Mouse (Mus musculus): ENCODE measurements around the gene Slc34a2.

Gene Slc34a2

DNA sequence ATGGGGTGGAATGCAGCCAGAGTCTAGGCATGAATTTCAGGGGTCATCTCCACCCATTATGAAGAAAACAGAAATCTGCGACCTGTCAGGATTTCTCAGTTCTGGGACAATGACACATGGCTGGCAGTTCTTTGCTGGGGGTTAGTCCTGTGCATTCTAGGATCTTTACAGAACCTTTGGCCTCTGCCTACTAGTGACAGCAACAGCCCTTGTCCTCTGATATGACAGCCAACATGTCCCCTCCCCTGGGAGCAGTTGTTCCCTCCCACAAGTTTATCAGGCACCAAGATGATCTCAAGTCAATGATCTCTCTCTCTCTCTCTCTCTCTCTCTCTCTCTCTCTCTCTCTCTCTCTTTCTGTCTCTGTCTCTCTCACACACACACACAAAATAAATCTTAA, 6.5 kb upstream of the Slc34a2 start:
- no peak for DNase-seq

DNA sequence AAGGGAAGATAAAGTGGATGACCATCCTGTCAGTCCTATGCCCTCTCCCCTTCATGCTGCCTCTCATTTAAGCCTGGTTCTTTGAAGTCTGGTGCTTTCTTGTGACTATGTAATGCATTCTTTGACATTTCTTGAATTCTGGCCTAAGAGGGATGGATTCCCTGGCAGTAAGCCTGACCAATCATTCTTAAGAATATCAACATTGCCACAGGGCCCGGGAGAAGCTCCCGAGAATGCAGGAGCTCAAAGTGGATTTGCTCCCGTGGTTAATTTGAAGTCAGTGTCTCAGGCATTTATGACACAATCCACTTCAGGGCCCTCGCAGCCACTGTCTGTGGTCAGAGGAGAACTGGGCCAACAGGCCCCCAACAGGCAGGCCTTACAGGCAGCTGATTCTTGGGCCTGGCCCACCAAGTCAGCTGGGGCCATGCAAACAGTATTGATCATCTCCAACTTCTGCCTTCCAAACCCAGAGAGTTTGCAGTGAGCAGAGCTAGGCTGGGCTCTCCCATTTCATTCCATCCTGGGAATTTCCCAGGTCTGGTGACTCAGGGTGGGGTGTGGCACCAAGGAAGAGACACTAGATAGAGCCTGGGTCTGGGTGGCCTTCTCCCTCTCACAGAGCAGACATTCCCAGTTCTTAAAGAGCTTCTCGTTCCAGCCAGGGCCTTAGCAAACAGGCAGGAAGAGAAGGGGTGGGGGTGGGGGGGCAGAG, 4.3 kb downstream of the Slc34a2 start:
- DNase-seq = no peak

DNA sequence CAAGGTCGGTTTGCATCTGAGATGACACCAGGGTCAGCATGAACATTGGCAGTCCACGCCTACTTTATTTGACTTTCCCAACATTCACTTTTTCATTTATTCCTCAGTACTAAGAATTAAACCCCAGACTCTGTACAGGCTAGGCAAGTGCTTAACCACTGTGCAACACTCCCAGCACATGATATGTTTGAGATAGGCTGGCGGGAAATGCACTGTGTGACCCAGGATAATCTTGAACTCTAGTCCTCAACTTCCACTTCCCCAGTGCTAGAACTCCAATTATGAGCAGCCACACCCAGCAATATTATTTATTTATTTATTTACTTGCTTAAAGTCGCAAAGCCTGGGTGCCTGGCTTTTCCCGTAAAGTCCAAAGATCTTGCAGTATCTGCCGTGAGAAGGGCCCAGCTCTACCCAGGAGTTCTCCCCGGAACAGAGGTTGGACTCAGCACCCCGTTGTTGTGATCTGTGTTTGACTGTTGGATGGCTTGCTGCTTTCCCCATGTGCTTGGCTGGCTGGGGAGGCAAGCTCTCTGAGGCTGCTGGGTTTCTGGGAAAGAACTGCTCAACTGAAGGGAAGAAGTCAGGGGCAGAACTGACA, 5.0 kb downstream of the Slc34a2 start:
- no peak for DNase-seq

GRCm38 (mm10) chr5:53043716-53044115, 5.8 kb downstream of the Slc34a2 start:
- peak in 1 of 2 experiments; percentile 29 for DNase-seq

- peak; percentile 26 to 41 for DNase-seq
Measured at GRCm38 (mm10) chr5:53047951-53048350, 10.1 kb downstream of the Slc34a2 start.

- no peak for DNase-seq
Measured at GRCm38 (mm10) chr5:53048599-53048998, 10.7 kb downstream of the Slc34a2 start.

DNA sequence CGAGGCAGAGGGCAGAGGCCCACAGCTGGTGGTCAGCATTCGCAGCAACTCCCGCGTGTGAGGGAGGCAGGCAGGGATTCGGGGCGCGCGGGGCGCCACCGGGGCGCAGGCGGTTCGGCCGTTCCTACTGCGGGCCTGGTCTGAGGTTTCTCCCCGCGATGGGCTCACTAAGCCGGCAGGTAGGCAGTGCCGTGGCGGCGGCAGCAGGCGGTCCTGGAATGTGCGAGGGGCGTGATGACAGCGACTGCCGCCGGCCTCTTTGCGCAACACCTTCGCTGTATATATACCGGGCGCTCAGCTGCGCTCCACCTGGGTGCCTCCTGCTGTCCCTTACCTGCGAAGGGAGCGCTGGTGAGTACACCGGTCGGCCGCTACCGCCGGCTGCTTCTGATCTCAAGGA, 11.2 kb downstream of the Slc34a2 start:
- DNase-seq = peak; percentile 18 to 33

- no peak for DNase-seq
Measured at GRCm38 (mm10) chr5:53050963-53051362, 13.1 kb downstream of the Slc34a2 start.

GRCm38 (mm10) chr5:53053246-53053645, 15.4 kb downstream of the Slc34a2 start:
- no peak for DNase-seq

DNA sequence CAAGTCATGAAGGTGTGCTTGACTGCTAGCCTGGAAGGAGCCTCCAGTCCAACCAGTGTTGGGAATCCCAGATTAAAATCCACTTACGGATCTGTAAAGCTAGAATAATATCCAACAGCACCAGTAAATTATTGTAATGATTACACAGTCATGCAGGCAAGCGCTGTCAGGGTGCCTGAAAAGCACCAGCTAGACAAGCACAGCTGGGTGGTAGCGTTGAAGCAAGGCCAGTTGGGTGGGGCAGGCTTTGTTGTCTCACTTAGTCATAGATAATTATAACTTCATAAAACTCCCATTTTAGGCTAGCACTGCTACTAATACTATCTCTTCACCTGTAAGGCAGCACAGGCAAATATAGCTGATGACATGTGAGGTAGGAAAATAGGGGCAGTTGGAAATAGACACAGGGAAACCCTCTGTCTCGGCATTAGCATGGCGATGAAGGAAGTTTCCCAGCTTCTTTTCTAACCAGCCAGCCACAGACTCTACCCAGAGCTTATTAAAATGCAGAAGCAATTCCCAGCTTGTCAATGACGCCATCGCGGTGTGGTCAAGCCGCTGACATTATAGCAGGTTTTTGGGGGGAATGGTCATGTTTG, 23.8 kb downstream of the Slc34a2 start:
- no peak for DNase-seq

DNA sequence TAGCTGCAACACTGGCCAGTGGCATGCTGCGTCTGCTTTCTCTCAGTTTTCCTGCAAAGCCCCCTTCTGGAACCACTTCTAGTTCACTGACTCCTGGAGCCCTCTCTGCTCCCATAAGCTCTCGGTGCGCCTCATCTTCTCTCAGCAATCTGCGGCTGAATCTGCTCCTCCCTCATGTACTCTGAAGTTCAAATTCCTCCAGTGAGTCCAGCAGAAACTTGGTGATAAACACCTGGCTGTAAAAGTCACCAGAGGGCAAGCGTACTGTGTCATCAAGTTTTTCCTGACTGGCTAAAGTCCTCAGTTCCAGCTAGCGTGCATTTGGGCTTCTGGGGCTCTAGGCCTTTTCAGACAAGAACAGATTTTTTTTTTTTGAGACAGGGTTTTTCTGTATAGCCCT, 36.7 kb downstream of the Slc34a2 start:
- DNase-seq = peak; percentile 43 to 74

GRCm38 (mm10) chr5:53078453-53078852, 40.6 kb downstream of the Slc34a2 start:
- peak; percentile 84 to 87 for DNase-seq

DNA sequence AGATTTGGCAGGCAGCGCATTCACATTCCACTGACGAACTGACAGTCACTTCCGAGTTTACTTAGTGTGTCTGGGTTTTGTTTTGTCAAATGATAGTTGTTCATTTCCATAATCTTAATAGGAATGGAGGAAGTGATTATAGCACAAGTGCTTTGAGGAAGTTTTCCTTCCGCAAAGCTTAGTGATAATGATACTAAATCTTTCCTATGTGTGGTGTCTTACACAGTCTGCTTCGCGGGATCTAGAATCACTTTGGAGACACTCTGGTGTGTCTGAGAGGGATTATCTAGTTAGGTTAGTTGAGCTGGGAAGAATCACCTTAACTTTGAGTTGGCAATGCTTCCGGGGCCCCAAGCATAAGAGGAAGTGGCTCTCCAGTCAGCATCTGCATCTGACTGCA, 49.6 kb downstream of the Slc34a2 start:
- no peak for DNase-seq

GRCm38 (mm10) chr5:53091331-53091730, 53.5 kb downstream of the Slc34a2 start:
- no peak for DNase-seq

DNA sequence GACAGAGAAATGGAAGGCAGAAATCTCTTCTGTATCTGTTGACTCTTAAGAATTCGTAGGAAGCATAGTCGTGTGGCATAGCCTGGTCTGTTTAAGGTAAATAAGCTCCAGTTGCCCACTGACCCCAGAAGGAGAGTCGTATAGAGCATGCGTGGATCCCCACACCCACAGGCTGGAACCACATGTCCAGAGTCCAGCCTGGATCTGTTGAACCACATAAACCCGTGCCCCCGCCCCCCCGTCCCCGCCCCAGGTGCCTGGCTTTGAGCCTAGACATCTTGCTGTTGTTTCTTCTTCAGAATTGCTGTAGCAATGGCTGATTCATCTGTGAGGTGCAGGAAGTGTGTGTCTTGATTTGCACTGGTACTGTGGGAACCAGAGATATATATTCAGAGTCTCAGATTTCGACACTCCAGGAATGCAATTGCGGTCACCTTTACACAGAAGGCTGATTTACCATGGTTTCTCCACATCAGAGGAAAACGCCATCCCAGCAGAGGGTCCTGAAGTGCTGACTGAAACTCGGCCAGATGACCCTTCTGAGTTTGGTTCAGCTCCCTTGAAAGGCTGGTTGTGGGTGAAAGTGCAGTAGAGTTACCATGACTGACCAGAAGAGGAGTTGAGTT, 64.1 kb downstream of the Slc34a2 start:
- DNase-seq = peak; percentile 75 to 78

DNA sequence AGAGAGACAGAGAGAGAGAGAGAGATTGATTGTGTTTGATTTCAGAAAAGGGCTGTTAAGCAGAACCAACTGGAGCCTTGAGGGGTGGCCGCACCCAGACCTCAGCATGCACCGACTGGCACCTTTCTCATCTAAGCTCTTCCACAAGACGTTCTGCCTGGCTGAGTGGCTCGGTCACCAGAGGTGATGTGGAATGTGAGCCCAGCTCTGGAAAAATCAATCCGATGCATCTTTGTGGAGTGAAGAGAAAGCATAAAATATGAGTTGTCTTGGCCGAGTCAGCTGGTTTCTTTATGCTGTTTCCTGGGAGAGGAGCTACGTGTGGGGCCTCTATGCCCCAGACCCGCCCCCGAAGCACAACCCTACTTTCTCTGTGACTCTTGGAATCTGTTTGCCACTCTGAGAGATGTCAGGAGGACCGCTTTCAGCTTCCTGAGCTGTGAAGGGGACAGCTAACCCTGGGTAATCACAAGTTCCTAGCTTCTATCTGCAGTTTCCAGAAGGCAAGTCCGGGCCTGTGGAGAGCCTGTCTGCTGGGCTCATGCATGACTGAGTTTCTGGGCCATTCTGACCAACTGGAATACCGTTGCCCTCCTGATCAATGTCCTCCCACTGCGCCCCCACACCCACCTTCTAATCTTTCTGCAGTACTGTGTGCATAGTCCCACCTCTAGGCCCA, 66.4 kb downstream of the Slc34a2 start:
- peak; percentile 72 for DNase-seq

DNA sequence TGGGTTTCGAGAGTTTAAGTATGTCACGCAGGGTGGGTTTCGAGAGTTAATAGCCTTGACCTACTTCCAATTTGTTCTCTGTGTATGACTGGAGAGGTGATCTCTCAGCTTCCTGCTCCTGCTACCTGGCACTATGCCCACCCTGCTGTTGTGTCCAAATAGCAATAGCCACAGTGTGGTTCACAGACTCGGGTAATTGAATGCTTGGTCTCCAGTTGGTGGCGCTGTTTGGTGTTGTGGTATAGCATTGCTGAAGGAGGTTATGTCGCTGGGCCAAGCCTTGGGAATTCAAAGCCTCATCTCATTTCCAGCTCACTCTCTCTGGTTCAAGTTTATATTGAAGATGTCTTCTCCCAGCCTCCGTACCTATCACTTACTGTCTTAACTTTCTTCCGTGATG, 67.8 kb downstream of the Slc34a2 start:
- DNase-seq = peak; percentile 52 to 55

GRCm38 (mm10) chr5:53106125-53106524, 68.2 kb downstream of the Slc34a2 start:
- DNase-seq = no peak

GRCm38 (mm10) chr5:53106731-53107130, 68.8 kb downstream of the Slc34a2 start:
- no peak for DNase-seq

DNA sequence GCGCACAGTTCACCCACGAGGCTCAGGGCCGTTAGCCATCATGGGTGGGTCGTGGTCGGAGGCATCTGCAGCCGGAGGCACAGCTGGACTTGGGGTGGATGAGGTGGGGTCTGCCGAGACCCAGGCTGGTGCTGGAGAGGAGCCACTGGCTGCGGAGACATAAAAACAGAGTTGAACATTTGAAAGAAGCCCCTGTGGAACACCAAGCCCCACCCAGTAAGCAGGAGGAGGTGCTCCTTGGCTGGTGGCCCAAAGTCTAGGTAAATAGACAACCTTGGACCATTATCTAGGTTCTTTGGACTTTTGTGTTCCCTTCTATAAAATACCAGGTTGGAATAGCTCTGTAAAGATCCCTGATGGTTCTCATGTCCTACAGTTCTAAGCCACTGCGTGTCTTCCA, 70.1 kb downstream of the Slc34a2 start:
- peak; percentile 58 to 68 for DNase-seq

- DNase-seq = peak in 1 of 2 experiments; percentile 42
Measured at GRCm38 (mm10) chr5:53108668-53109067, 70.8 kb downstream of the Slc34a2 start.

DNA sequence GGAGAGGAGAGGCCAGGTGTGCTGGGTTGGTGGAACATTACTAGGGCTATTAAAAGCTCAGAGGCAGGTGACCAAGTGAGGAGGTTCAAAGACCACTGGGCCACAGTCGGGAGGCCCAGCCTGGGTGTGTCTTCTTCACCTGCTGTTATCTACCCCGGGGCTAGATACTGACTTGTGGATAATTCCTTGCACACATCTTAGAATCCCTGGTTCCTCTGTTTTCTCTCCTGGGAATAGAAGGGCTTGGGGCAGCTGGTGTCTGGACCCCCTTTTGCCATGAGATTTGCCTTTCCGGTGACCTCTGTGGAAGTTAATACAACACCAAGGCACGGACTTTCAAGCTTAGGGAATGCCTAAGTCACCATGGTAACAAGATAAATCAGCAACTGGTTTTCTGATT, 72.3 kb downstream of the Slc34a2 start:
- peak; percentile 63 to 73 for DNase-seq

DNA sequence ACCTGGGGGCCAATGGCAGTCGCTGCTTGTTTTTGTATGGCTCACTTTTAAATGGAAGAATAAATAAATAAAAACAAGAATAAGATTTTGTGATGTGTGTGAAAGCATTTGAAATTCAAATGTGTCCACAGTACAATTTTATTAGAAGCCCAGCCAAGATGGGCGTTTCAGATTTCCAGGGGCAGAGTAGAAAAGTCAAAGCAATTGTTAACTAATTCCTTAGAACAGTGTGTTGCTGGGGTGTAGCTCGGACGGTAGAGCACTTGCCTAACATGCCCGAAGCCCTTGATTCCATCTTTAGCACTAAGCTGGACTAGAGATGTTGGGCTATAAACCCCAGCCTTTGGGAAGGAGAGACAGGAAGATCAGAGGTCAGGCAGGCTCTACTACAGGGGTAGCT, 73.2 kb downstream of the Slc34a2 start:
- peak; percentile 64 to 71 for DNase-seq
